Mouse (Mus musculus) kidney, adult 2 months (tissue): ENCODE measurements around the gene Ubac2. TPM values are rescaled to one million over a fixed set of nuclear protein-coding genes. Genes with fewer than 3 reads are reported as not detected.

Source experiments
- DNase-seq: peaks from one replicate; pipeline ENCODE4 v3.0.0; 2021
- H3K27ac ChIP-seq: fragments of 200-500 bp; 2 replicates; pipeline ENCODE4 v1.5.1; 2012; ENCODE audit warnings: low read depth, low read length, control low read depth, inconsistent platforms; ENCODE audit not compliant: insufficient read depth
- H3K27me3 ChIP-seq: fragments of 200-500 bp; replicated peaks from 2 replicates; pipeline ENCODE4 v1.6.1; 2012; ENCODE audit warnings: mild to moderate bottlenecking, moderate library complexity, low read length, inconsistent platforms; ENCODE audit not compliant: control insufficient read depth, insufficient read depth
- H3K36me3 ChIP-seq: fragments of 200-500 bp; 2 replicates; pipeline ENCODE4 v1.6.1; 2012; ENCODE audit warnings: mild to moderate bottlenecking, moderate library complexity, low read length, inconsistent platforms; ENCODE audit not compliant: control insufficient read depth, insufficient read depth
- H3K4me1 ChIP-seq: fragments of 200-500 bp; 2 replicates; pipeline ENCODE4 v1.6.1; 2011; ENCODE audit warnings: low read length; ENCODE audit not compliant: control insufficient read depth, insufficient read depth
- H3K4me3 ChIP-seq: fragments of 200-500 bp; 2 replicates; pipeline ENCODE4 v1.5.1; 2011; ENCODE audit warnings: mild to moderate bottlenecking, low read depth, low read length, control low read depth; ENCODE audit not compliant: insufficient read depth
- CTCF ChIP-seq: fragments of 200-500 bp; conservative IDR thresholded peaks from 2 replicates; pipeline ENCODE4 v1.5.1; 2011; ENCODE audit warnings: low read depth, mild to moderate bottlenecking, control low read depth, low read length, moderate library complexity, mixed read lengths; ENCODE audit not compliant: insufficient read depth, insufficient read length
- POLR2A ChIP-seq: fragments of 200-500 bp; IDR thresholded peaks from one replicate; pipeline ENCODE4 v1.6.1; 2011; ENCODE audit warnings: low read depth, low read length, control low read depth
- WGBS: fragments of 180-500 bp; shearing (Covaris S2); methylation state at CpG from one replicate; pipeline ENCODE4 v1.1.7; 2018; 5-methylcytosine and 5-hydroxymethylcytosine counted together
- polyA plus RNA-seq: library from polyadenylated mRNA; depleted of rRNA; stranded (reverse); fragments of >200 nt; gene quantifications from 2 replicates; pipeline ENCODE4 v1.2.3, GENCODE M21; 2012

Ubac2 gene
- polyA plus RNA-seq, 1 experiment, result 69.3 TPM

GRCm38 (mm10) chr14:121894511-121895135, 16.2 kb downstream of the Ubac2 start:
- no peak overlapping the region for H3K4me3 ChIP-seq
- H3K36me3 ChIP-seq, result no peaks in the 10 kb centered on the region
- no peaks in the 10 kb centered on the region for H3K27me3 ChIP-seq
- 43% methylated on average over 5 of the region's 5 CpGs for WGBS
- peak overlapping the region; percentile 12 for H3K27ac ChIP-seq
- H3K4me1 ChIP-seq, result peaks cover 36% of the 10 kb centered on the region
- peak; percentile 52 for DNase-seq
- TF ChIP-seq CTCF (no peak), POLR2A (no peak)

GRCm38 (mm10) chr14:121895316-121895715, 16.9 kb downstream of the Ubac2 start:
- no peaks in the 10 kb centered on the region for H3K27me3 ChIP-seq
- 85% methylated on average over 4 of the region's 4 CpGs for WGBS

GRCm38 (mm10) chr14:121896126-121897090, 18.0 kb downstream of the Ubac2 start:
- WGBS, result 36% methylated on average over 6 of the region's 6 CpGs
- no peaks in the 10 kb centered on the region for H3K36me3 ChIP-seq
- H3K27me3 ChIP-seq, result no peaks in the 10 kb centered on the region
- no peak overlapping the region for H3K4me3 ChIP-seq
- TF ChIP-seq POLR2A, result no peak
- TF ChIP-seq CTCF, result no peak
- H3K27ac ChIP-seq, result peak overlapping the region; percentile 64; the same call in 1 of the 2 replicates
- H3K4me1 ChIP-seq, result peaks cover 36% of the 10 kb centered on the region
- peak; percentile 84 for DNase-seq

More at GRCm38 (mm10) chr14:121895316-121895715, 16.9 kb downstream of the Ubac2 start:
- TF ChIP-seq POLR2A (no peak), CTCF (no peak)
- peaks cover 36% of the 10 kb centered on the region for H3K4me1 ChIP-seq
- no peaks in the 10 kb centered on the region for H3K36me3 ChIP-seq
- no peak overlapping the region for H3K4me3 ChIP-seq
- peak overlapping the region; percentile 64 for H3K27ac ChIP-seq
- DNase-seq, result no peak

GRCm38 (mm10) chr14:121897773-121898172, 19.4 kb downstream of the Ubac2 start:
- 93% methylated on average over 2 of the region's 2 CpGs for WGBS
- no peaks in the 10 kb centered on the region for H3K27me3 ChIP-seq
- H3K27ac ChIP-seq, result peak overlapping the region; percentile 53
- no peak overlapping the region for H3K4me3 ChIP-seq
- TF ChIP-seq POLR2A, result no peak
- TF ChIP-seq CTCF, result no peak
- H3K4me1 ChIP-seq, result peaks cover 36% of the 10 kb centered on the region
- DNase-seq, result no peak
- no peaks in the 10 kb centered on the region for H3K36me3 ChIP-seq

GRCm38 (mm10) chr14:121898509-121898908, 20.1 kb downstream of the Ubac2 start:
- peak; percentile 44 for DNase-seq
- TF ChIP-seq POLR2A, result no peak
- TF ChIP-seq CTCF, result no peak
- Histone ChIP-seq H3K27ac (no peak overlapping the region), H3K4me1 (peaks cover 34% of the 10 kb centered on the region), H3K36me3 (no peaks in the 10 kb centered on the region), H3K27me3 (no peaks in the 10 kb centered on the region), H3K4me3 (no peak overlapping the region)
- 72% methylated on average over 11 of the region's 11 CpGs for WGBS

GRCm38 (mm10) chr14:121899071-121899470, 20.7 kb downstream of the Ubac2 start:
- H3K36me3 ChIP-seq, result no peaks in the 10 kb centered on the region
- no peak overlapping the region for H3K4me3 ChIP-seq
- TF ChIP-seq CTCF (no peak), POLR2A (no peak)
- WGBS, result 73% methylated on average over 3 of the region's 3 CpGs
- no peak overlapping the region for H3K27ac ChIP-seq
- no peaks in the 10 kb centered on the region for H3K27me3 ChIP-seq
- DNase-seq, result no peak
- peaks cover 29% of the 10 kb centered on the region for H3K4me1 ChIP-seq

GRCm38 (mm10) chr14:121901511-121901910, 23.1 kb downstream of the Ubac2 start:
- peaks cover 14% of the 10 kb centered on the region; the same call in 1 of the 2 replicates for H3K4me1 ChIP-seq
- H3K36me3 ChIP-seq, result no peaks in the 10 kb centered on the region
- DNase-seq, result no peak
- TF ChIP-seq CTCF, result no peak
- TF ChIP-seq POLR2A, result no peak
- H3K27ac ChIP-seq, result no peak overlapping the region
- 95% methylated on average over 6 of the region's 6 CpGs for WGBS
- no peaks in the 10 kb centered on the region for H3K27me3 ChIP-seq
- no peak overlapping the region for H3K4me3 ChIP-seq
